In genomic region chr10:118049330-118049729, GRCm38 (mm10) we compare ENCODE assay signal across 9 mouse cellular contexts.
A peak's percentile ranks its signal among the peaks of the same experiment; 100 is the strongest.
DNase-seq lines count a peak whose midpoint lies in the region; ATAC-seq and TF ChIP-seq lines count a peak whose summit lies in the region.
"Had no signal": no experiment of that assay in that cellular context is flagged by ENCODE, and none has a peak within 500 bp of the region (broad histone marks: within the 10 kb centered on the region; RNA-seq: fewer than 3 reads in every experiment).

No protein-coding gene starts in this region.

- H3K36me3 ChIP-seq in heart, embryonic 13.5 days, result no peaks in the 10 kb centered on the region
- H3K36me3 ChIP-seq in lung, postnatal 0 days (ENCODE audit: insufficient read depth, low read length), result no peaks in the 10 kb centered on the region
- H3K36me3 ChIP-seq: G1E had no signal

- H3K4me1 ChIP-seq in heart, embryonic 13.5 days, result no peaks in the 10 kb centered on the region
- H3K4me1 ChIP-seq in lung, postnatal 0 days (ENCODE audit: insufficient read depth, low read depth, low read length), result no peaks in the 10 kb centered on the region

- no peak overlapping the region for H3K4me2 ChIP-seq in heart, embryonic 13.5 days
- H3K4me2 ChIP-seq in lung, postnatal 0 days (replicated peaks; ENCODE audit: low read depth, low read length), result no peak overlapping the region

- H3K27ac ChIP-seq in layer of hippocampus, adult 2 months, result peak overlapping the region; percentile 59; the same call in 1 of the 2 replicates
- H3K27ac ChIP-seq in heart, embryonic 13.5 days (replicated peaks), result peak overlapping the region; percentile 34; the same call in 1 of the 2 replicates
- H3K27ac ChIP-seq in lung, postnatal 0 days (ENCODE audit: low read length), result no peak overlapping the region

- peak overlapping the region; percentile 4 for H3K4me3 ChIP-seq in layer of hippocampus, adult 2 months
- H3K4me3 ChIP-seq in heart, embryonic 13.5 days, result no peak overlapping the region
- no peak overlapping the region for H3K4me3 ChIP-seq in lung, postnatal 0 days (ENCODE audit: low read depth, low read length)

- 72% methylated on average over 10 of the region's 10 CpGs for WGBS in heart, embryonic 13.5 days
- 51% methylated on average over 10 of the region's 10 CpGs for WGBS in lung, postnatal 0 days

- peak; percentile 93 for TF ChIP-seq EP300 in lung, postnatal 0 days (IDR thresholded peaks at IDR 0.05)

- H3K27me3 ChIP-seq in heart, embryonic 13.5 days (replicated peaks), result no peaks in the 10 kb centered on the region
- H3K27me3 ChIP-seq in lung, postnatal 0 days (replicated peaks; ENCODE audit: insufficient read depth, low read length), result no peaks in the 10 kb centered on the region

- ATAC-seq in heart, embryonic 13.5 days (ENCODE audit: extremely low read depth, insufficient number of reproducible peaks, low FRiP score, low TSS enrichment), result no peak; the same call in 1 of the 2 replicates
- ATAC-seq in lung, postnatal 0 days, result peak; percentile 92

- TF ChIP-seq CTCF in layer of hippocampus, adult 2 months (conservative IDR thresholded peaks at IDR 0.05), result no peak
- no peak for TF ChIP-seq CTCF in lung, postnatal 0 days (IDR thresholded peaks at IDR 0.05)

- peak in 1 of 2 experiments; percentile 19 for DNase-seq in layer of hippocampus, adult 2 months (ENCODE audit: low spot score in 2 of 2)
- no peak for DNase-seq in layer of hippocampus, adult 18-20 months (ENCODE audit: low spot score in 2 of 2)
- DNase-seq in MN1 (ENCODE audit: low spot score), result peak; percentile 76
- peak; percentile 75 for DNase-seq in cerebellum, adult 11-12 months
- DNase-seq in lung, postnatal 0 days (ENCODE audit: low spot score), result peak; percentile 63
- DNase-seq in embryo, embryonic 10 days (ENCODE audit: low spot score), result no peak
- DNase-seq in embryo, embryonic 10.5 days (ENCODE audit: low spot score), result no peak

- no peaks in the 10 kb centered on the region for H3K9me3 ChIP-seq in heart, embryonic 13.5 days
- H3K9me3 ChIP-seq in lung, postnatal 0 days (ENCODE audit: low read length), result no peaks in the 10 kb centered on the region

- no peak overlapping the region for H3K9ac ChIP-seq in heart, embryonic 13.5 days
- H3K9ac ChIP-seq in lung, postnatal 0 days (replicated peaks; ENCODE audit: low read depth), result no peak overlapping the region

Comparison
In these comparisons a context has a peak if more than half of its experiments do, and no peak if none do; other contexts are left out.
1. DNase-seq: peak in MN1 (single experiment), cerebellum, adult 11-12 months (single experiment) and lung, postnatal 0 days (single experiment); none in layer of hippocampus, adult 18-20 months (0 of 2), embryo, embryonic 10 days (single experiment) and embryo, embryonic 10.5 days (single experiment).